Mouse (Mus musculus) ES-E14 (cell line): ENCODE data around the gene Ablim1.

Experiments
- HCFC1 ChIP-seq: IDR thresholded peaks from 2 replicates; pipeline ENCODE4 v1.6.1; 2012; ENCODE audit warnings: low read length, inconsistent platforms, borderline replicate concordance; ENCODE audit not compliant: insufficient read depth
- ZC3H11A ChIP-seq: IDR thresholded peaks from 2 replicates; pipeline ENCODE4 v1.6.1; 2012; ENCODE audit warnings: low read depth, mild to moderate bottlenecking, inconsistent platforms, low read length, borderline replicate concordance

DNA sequence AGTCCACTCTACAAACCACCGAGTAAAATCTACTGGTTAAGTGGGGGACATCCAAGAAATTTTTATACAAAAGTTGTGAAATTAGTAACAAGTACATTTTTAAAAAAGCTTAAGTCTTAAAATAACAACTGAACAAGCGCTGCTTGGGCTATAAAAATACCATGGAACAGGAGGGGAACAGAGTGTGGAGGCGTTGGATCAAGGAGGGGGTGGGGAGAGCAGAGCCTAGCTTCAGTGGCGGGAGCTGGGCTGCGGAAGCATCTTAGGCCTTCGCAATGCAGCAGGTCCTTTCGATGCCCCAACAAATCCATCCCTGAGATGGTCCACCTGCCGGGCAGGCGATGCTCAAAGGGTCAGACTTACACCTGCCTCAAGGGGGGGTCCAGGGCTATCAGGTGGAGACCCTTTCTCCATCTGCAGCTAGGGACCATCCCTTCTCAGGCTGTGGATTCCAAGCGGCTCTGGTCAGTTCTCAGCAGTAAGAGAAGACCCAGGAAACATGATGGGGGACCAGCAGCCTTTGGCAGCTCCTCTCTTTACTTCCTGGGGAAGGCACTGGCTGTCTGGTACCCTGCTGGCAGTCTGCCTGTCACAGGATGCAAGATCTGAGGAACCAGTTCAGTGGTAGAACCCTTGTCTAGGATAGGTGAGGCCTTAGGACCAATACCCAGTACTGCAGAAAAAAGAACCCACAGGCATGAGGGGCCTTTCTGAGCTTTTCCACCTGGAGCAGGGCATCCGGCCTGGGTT lies 152.6 kb downstream of the Ablim1 start:
- no peak for TF ChIP-seq HCFC1
- no peak for TF ChIP-seq ZC3H11A
